6 mouse cellular contexts compared by ENCODE assay signal in genomic region chr7:6880918-6881317, GRCm38 (mm10).
DNase-seq lines count a peak whose midpoint lies in the region; ATAC-seq and TF ChIP-seq lines count a peak whose summit lies in the region.
"Not testable (repeated sequence)": the region's sequence is repeated elsewhere in the genome, so short reads cannot be mapped to it uniquely, and the experiment has no call there.

No protein-coding gene starts in this region.

- H3K9ac ChIP-seq in forebrain, embryonic 15.5 days (replicated peaks); hindbrain, embryonic 13.5 days; hindbrain, postnatal 0 days (replicated peaks; ENCODE audit: low read length); kidney, postnatal 0 days (ENCODE audit: low read depth, low read length); midbrain, embryonic 13.5 days (replicated peaks); midbrain, postnatal 0 days (replicated peaks; ENCODE audit: low read length, poor library complexity, severe bottlenecking): not testable (repeated sequence)

- not testable (repeated sequence) for H3K27me3 ChIP-seq in forebrain, embryonic 15.5 days; hindbrain, embryonic 13.5 days; hindbrain, postnatal 0 days (ENCODE audit: insufficient read depth, low read length); kidney, postnatal 0 days (ENCODE audit: insufficient read depth, low read length); midbrain, embryonic 13.5 days; midbrain, postnatal 0 days (ENCODE audit: insufficient read depth, low read length)

- not testable (repeated sequence) for H3K4me2 ChIP-seq in forebrain, embryonic 15.5 days (replicated peaks); hindbrain, embryonic 13.5 days; hindbrain, postnatal 0 days (ENCODE audit: low read depth, low read length); kidney, postnatal 0 days (ENCODE audit: low read length); midbrain, embryonic 13.5 days (replicated peaks); midbrain, postnatal 0 days (ENCODE audit: low read depth, low read length, poor library complexity, severe bottlenecking)

- not testable (repeated sequence) for H3K9me3 ChIP-seq in forebrain, embryonic 15.5 days; hindbrain, embryonic 13.5 days; hindbrain, postnatal 0 days (ENCODE audit: low read length); kidney, postnatal 0 days (replicated peaks; ENCODE audit: low read length); midbrain, embryonic 13.5 days; midbrain, postnatal 0 days (ENCODE audit: low read length)

- not testable (repeated sequence) for H3K4me1 ChIP-seq in forebrain, embryonic 15.5 days; hindbrain, embryonic 13.5 days (replicated peaks); hindbrain, postnatal 0 days (ENCODE audit: insufficient read depth, low read length); kidney, postnatal 0 days (replicated peaks; ENCODE audit: insufficient read depth, low read length); midbrain, embryonic 13.5 days (replicated peaks); midbrain, postnatal 0 days (ENCODE audit: insufficient read depth, low read length)

- TF ChIP-seq CTCF in hindbrain, postnatal 0 days (IDR thresholded peaks at IDR 0.05; ENCODE audit: low read depth); kidney, postnatal 0 days (IDR thresholded peaks at IDR 0.05; ENCODE audit: low read depth); midbrain, postnatal 0 days (IDR thresholded peaks at IDR 0.05): not testable (repeated sequence)

- not testable (repeated sequence) for H3K4me3 ChIP-seq in forebrain, embryonic 15.5 days; hindbrain, embryonic 13.5 days; hindbrain, postnatal 0 days (ENCODE audit: low read length); kidney, postnatal 0 days (replicated peaks; ENCODE audit: low read depth, low read length); midbrain, embryonic 13.5 days (replicated peaks); midbrain, postnatal 0 days (ENCODE audit: low read depth, low read length)

- H3K27ac ChIP-seq in forebrain, embryonic 15.5 days (replicated peaks); hindbrain, embryonic 13.5 days; hindbrain, postnatal 0 days; kidney, postnatal 0 days; midbrain, embryonic 13.5 days; midbrain, postnatal 0 days (ENCODE audit: low read depth, low read length): not testable (repeated sequence)

- 83% methylated on average over 1 of the region's 1 CpGs for WGBS in forebrain, embryonic 15.5 days
- WGBS in hindbrain, embryonic 13.5 days = 43% methylated on average over 1 of the region's 1 CpGs
- WGBS in hindbrain, postnatal 0 days = no CpG with 5 or more reads among the region's 1 CpGs
- 40% methylated on average over 1 of the region's 1 CpGs for WGBS in kidney, postnatal 0 days
- 70% methylated on average over 1 of the region's 1 CpGs for WGBS in midbrain, embryonic 13.5 days
- no CpG with 5 or more reads among the region's 1 CpGs for WGBS in midbrain, postnatal 0 days

- not testable (repeated sequence) for DNase-seq in hindbrain, postnatal 0 days (ENCODE audit: low spot score); kidney, postnatal 0 days (ENCODE audit: low spot score); midbrain, postnatal 0 days (ENCODE audit: low spot score)

- ATAC-seq in forebrain, embryonic 15.5 days (replicated peaks) = peak; percentile 17; the same call in 1 of the 2 replicates
- ATAC-seq in hindbrain, embryonic 13.5 days (ENCODE audit: low FRiP score) = peak; percentile 26; the same call in 1 of the 2 replicates
- peak; percentile 33; the same call in 1 of the 2 replicates for ATAC-seq in hindbrain, postnatal 0 days
- peak; percentile 29; the same call in 1 of the 2 replicates for ATAC-seq in kidney, postnatal 0 days (replicated peaks; ENCODE audit: low FRiP score, low read depth)
- ATAC-seq in midbrain, embryonic 13.5 days = peak; percentile 48
- ATAC-seq in midbrain, postnatal 0 days (ENCODE audit: low FRiP score) = peak; percentile 39; the same call in 1 of the 2 replicates

- not testable (repeated sequence) for H3K36me3 ChIP-seq in forebrain, embryonic 15.5 days; hindbrain, embryonic 13.5 days; hindbrain, postnatal 0 days (ENCODE audit: insufficient read depth, low read length); kidney, postnatal 0 days (ENCODE audit: insufficient read depth, low read length); midbrain, embryonic 13.5 days; midbrain, postnatal 0 days (ENCODE audit: insufficient read depth, low read length)
